Mouse (Mus musculus) midbrain, embryonic 14.5 days (tissue): ENCODE results near the gene Sectm1b. TPM values are rescaled to one million over a fixed set of nuclear protein-coding genes. Genes with fewer than 3 reads are reported as not detected.
"Not testable (repeated sequence)": the region's sequence is repeated elsewhere in the genome, so short reads cannot be mapped to it uniquely, and the experiment has no call there.

ENCODE experiments used
- ATAC-seq: fragments of 200-750 bp; cut with Nextera tagmentation; 2 replicates; pipeline ENCODE4 v1.8.0; 2017; ENCODE audit warnings: moderate number of reproducible peaks, moderate library complexity; ENCODE audit not compliant: low FRiP score, low TSS enrichment
- DNase-seq: peaks from one replicate; pipeline ENCODE4 v3.0.0-alpha.2; 2015
- H3K27ac ChIP-seq: fragments of 300-500 bp; sonication (generic); replicated peaks from 2 replicates; pipeline ENCODE4 v1.5.1; 2014; ENCODE audit warnings: mild to moderate bottlenecking, low read depth, low read length, moderate library complexity
- H3K27me3 ChIP-seq: fragments of 300-500 bp; sonication (generic); 2 replicates; pipeline ENCODE4 v1.6.1; 2014; ENCODE audit warnings: low read length, control low read depth, mixed read lengths; ENCODE audit not compliant: control insufficient read depth, insufficient read depth
- H3K36me3 ChIP-seq: fragments of 300-500 bp; sonication (generic); 2 replicates; pipeline ENCODE4 v1.6.1; 2014; ENCODE audit warnings: low read length, control low read depth; ENCODE audit not compliant: control insufficient read depth, insufficient read depth
- H3K4me1 ChIP-seq: fragments of 300-500 bp; sonication (generic); 2 replicates; pipeline ENCODE4 v1.6.1; 2014; ENCODE audit warnings: mild to moderate bottlenecking, antibody characterized with exemption, low read length, control low read depth; ENCODE audit not compliant: control insufficient read depth, insufficient read depth
- H3K4me2 ChIP-seq: fragments of 300-500 bp; sonication (generic); 2 replicates; pipeline ENCODE4 v1.6.1; 2014; ENCODE audit warnings: mild to moderate bottlenecking, low read length, moderate library complexity
- H3K4me3 ChIP-seq: fragments of 300-500 bp; sonication (generic); replicated peaks from 2 replicates; pipeline ENCODE4 v1.5.1; 2014; ENCODE audit warnings: low read depth, low read length
- H3K9ac ChIP-seq: fragments of 300-500 bp; sonication (generic); replicated peaks from 2 replicates; pipeline ENCODE4 v1.6.1; 2014; ENCODE audit warnings: mild to moderate bottlenecking, low read length, moderate library complexity
- H3K9me3 ChIP-seq: fragments of 300-500 bp; sonication (generic); 2 replicates; pipeline ENCODE4 v1.6.1; 2016; ENCODE audit warnings: low read length, control low read depth, mixed read lengths; ENCODE audit not compliant: control insufficient read depth
- WGBS: fragments of 180-500 bp; shearing (Covaris S2); extraction: QIAGEN DNeasy Blood & Tissue Kit; methylation state at CpG from one replicate; pipeline ENCODE4 v1.1.7; 2014; 5-methylcytosine and 5-hydroxymethylcytosine counted together
- polyA plus RNA-seq: library from polyadenylated mRNA; unstranded; fragments of >200 nt; fragmentation: Nextera tagmentation; extraction: Ambion mirVana; gene quantifications from 2 replicates; pipeline ENCODE4 v1.2.1, GENCODE M21; 2014

Gene Sectm1b
- polyA plus RNA-seq, 1 experiment from 2014 or later, result not detected

DNA sequence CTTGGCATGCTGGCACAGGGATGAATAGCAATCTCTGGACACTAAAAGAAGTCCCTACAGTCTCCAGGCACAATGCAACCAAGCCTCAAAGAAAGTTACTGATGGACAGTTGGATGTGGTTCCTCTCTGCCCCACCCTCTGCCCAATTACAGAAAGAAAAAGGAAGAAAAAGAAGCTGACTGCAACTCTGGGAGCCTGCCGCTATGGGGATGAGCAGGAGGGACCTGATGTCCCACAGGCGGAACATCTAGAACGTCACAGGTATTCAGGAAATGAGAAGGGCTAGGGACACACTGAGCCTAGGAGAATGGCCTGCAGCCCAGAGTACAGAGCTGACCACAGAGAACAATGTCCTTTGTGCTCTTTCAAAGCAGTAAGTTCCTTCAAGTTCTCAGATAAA, 18.9 kb upstream of the Sectm1b start:
- no peak for ATAC-seq
- Histone ChIP-seq H3K4me3 (no peak overlapping the region), H3K4me2 (no peak overlapping the region), H3K27ac (no peak overlapping the region), H3K9me3 (no peaks in the 10 kb centered on the region), H3K27me3 (no peaks in the 10 kb centered on the region), H3K9ac (no peak overlapping the region), H3K36me3 (no peaks in the 10 kb centered on the region), H3K4me1 (no peaks in the 10 kb centered on the region)
- DNase-seq, result no peak
- WGBS, result 89% methylated on average over 3 of the region's 3 CpGs

DNA sequence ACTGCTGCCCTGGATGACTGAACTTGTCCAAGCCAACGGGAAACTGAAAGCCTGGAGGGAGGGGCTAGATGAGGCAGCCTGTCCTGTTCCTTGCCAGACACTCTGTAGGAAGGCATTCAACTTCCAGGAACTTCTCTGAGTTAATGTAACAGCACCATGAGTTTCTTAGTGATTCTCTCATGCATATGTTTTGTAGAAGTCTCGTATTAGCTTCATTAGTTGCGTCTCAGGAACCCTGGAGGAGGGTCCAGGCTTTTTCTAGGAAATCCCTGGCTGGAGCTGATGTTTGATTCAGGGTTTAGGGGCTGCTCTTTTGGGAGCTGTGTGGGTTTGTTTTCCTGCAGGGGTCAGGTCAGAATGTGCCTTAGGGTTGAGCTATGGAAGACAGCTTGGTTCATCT, 17.8 kb upstream of the Sectm1b start, which contains the start of gene Sectm1a:
Sectm1a (minus strand) TSS at position 101 of the 400 bp plus-strand sequence.
- Histone ChIP-seq H3K27ac (no peak within 1 kb of the TSS), H3K4me1 (no peaks in the 10 kb centered on the region), H3K9me3 (no peaks in the 10 kb centered on the region), H3K27me3 (no peaks in the 10 kb centered on the region), H3K4me3 (no peak within 1 kb of the TSS), H3K36me3 (no peaks in the 10 kb centered on the region), H3K9ac (no peak within 1 kb of the TSS), H3K4me2 (no peak within 1 kb of the TSS)
- ATAC-seq, result no peak
- no peak for DNase-seq
- 73% methylated on average over 3 of the region's 3 CpGs for WGBS

DNA sequence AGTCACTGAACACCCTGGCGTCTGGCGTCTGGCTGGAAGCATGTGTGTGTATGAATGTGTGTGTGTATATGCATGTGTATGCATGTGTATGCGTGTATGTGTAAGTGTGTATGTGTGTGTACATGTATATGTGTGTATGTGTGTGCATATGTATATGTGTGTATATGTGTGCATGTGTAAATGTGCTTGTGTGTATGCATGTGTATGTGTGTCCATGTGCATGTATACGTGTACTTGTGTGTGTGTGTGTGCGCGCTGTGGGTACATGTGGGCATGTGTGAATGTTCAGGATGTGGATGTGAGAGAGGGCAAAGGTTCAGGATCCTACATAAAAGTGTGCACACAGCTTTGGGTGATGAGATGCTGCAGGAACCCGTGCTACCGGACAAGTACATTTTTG, 17.0 kb upstream of the Sectm1b start:
- Histone ChIP-seq H3K9me3 (no peaks in the 10 kb centered on the region), H3K4me3 (no peak overlapping the region), H3K27ac (no peak overlapping the region), H3K4me1 (no peaks in the 10 kb centered on the region), H3K9ac (no peak overlapping the region), H3K4me2 (no peak overlapping the region), H3K36me3 (no peaks in the 10 kb centered on the region), H3K27me3 (no peaks in the 10 kb centered on the region)
- no peak for ATAC-seq
- no peak for DNase-seq
- 95% methylated on average over 8 of the region's 8 CpGs for WGBS

DNA sequence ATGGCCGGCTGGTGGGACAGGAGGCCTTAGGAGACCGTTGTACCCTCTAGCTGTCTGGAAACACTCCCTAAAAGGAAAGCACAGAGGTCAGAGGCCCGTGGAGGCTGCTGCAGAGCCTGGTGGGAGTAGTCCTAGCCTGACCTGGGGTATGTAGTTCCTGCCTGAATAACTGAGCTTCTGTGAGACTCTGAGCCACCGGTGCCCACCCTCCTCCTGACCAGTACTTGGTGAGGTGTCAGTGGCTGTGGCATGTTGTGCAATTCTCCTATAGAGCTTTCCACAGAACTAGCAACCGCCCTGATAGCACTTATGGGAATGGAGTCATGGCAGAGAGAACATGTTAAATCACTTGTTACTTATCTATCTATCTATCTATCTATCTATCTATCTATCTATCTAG, 12.3 kb upstream of the Sectm1b start:
- Histone ChIP-seq H3K4me3 (no peak overlapping the region), H3K27ac (no peak overlapping the region), H3K4me1 (no peaks in the 10 kb centered on the region), H3K9ac (no peak overlapping the region), H3K4me2 (no peak overlapping the region), H3K27me3 (no peaks in the 10 kb centered on the region), H3K36me3 (no peaks in the 10 kb centered on the region), H3K9me3 (no peaks in the 10 kb centered on the region)
- DNase-seq (no peak), ATAC-seq (no peak)
- WGBS, result 83% methylated on average over 5 of the region's 5 CpGs

DNA sequence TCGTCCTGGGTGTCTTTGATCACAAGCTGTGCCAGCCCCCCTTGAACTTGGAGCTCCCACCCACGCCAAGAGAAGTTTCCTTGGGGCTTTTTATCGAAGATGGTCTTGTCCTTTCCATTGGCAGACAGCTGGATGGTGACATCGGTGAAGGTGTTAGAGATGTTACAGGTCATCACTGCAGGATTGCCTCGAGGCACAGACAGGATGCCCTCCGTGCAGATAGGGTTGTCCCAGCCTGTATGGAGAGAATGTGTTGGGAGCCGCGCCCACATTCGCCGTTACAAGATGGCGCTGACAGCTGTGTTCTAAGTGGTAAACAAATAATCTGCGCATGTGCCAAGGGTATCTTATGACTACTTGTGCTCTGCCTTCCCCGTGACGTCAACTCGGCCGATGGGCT, 6.3 kb upstream of the Sectm1b start:
- H3K9ac ChIP-seq, H3K36me3 ChIP-seq, H3K27me3 ChIP-seq, DNase-seq, H3K4me2 ChIP-seq, ATAC-seq, H3K27ac ChIP-seq, H3K9me3 ChIP-seq, H3K4me3 ChIP-seq, H3K4me1 ChIP-seq: not testable (repeated sequence)
- WGBS, result 92% methylated on average over 12 of the region's 16 CpGs

DNA sequence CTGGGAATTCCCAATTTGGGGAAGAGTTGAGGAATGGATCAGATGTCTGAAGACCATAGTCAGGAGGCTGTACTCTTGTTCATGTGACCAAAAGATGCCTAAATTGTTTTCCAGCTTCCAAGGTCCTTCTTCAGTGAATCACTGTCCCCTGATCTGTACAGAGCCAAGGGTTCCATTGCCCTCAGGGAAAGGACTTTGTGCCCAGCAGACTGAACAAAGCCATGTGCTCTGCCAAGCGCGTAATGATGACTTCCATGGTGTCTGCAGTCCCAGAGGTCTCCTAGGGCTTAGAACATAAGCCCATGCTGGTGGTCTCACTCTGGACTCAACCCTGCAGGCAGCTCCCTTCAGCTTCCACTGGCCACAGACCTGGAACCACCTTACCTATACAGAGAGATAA, 4.5 kb upstream of the Sectm1b start:
- no peaks in the 10 kb centered on the region for H3K36me3 ChIP-seq
- no peaks in the 10 kb centered on the region for H3K9me3 ChIP-seq
- no peak overlapping the region for H3K9ac ChIP-seq
- no peak overlapping the region for H3K4me2 ChIP-seq
- no peak overlapping the region for H3K4me3 ChIP-seq
- H3K4me1 ChIP-seq, result no peaks in the 10 kb centered on the region
- H3K27me3 ChIP-seq, result no peaks in the 10 kb centered on the region
- no peak overlapping the region for H3K27ac ChIP-seq
- WGBS, result 92% methylated on average over 2 of the region's 2 CpGs
- DNase-seq, result no peak
- no peak for ATAC-seq

DNA sequence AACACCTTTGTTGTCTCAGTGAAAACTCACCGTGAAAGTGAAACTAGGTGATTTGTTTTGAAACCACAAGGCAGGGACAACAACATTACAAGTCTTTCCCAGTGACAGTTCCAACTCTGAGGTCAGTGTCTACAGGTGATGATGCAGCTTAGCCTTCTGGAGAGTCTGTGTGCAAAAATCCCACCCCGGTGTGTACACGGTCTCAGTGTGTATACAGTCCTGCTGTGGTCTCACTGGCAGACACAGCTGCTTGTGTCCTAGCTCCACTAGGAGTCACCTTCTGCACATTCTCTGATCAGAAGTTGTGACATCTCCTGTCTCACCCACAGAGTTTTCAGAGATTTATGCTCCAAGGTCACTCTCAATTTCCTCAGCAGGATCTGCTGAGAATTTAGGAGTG, 828 bp upstream of the Sectm1b start:
- no peak overlapping the region for H3K4me3 ChIP-seq
- H3K9ac ChIP-seq, result no peak overlapping the region
- no peak for DNase-seq
- no peaks in the 10 kb centered on the region for H3K27me3 ChIP-seq
- H3K4me2 ChIP-seq, result no peak overlapping the region
- WGBS, result 86% methylated on average over 3 of the region's 3 CpGs
- no peak overlapping the region for H3K27ac ChIP-seq
- no peaks in the 10 kb centered on the region for H3K4me1 ChIP-seq
- ATAC-seq, result no peak
- H3K36me3 ChIP-seq, result no peaks in the 10 kb centered on the region
- H3K9me3 ChIP-seq, result no peaks in the 10 kb centered on the region

DNA sequence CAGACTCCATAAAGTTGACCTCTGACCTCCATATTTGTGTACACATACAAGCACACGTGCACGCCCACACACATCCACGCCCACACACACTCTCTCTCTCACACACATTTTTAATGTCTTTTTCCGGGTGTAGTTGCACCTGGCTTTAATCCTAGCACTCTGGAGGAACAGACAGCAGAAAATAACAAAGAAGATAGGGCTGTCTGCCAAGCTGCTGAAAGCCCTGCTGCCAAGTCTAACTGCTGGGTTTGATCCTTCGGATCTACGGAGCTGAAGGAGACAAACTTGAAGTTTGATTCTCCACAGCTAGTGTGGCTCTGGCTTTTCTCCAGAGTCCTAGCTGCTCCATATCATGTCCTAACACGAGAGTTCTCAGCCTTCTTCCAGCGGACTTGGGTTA, 1.8 kb downstream of the Sectm1b start:
- DNase-seq, result no peak
- 79% methylated on average over 8 of the region's 8 CpGs for WGBS
- H3K4me1 ChIP-seq, result no peaks in the 10 kb centered on the region

DNA sequence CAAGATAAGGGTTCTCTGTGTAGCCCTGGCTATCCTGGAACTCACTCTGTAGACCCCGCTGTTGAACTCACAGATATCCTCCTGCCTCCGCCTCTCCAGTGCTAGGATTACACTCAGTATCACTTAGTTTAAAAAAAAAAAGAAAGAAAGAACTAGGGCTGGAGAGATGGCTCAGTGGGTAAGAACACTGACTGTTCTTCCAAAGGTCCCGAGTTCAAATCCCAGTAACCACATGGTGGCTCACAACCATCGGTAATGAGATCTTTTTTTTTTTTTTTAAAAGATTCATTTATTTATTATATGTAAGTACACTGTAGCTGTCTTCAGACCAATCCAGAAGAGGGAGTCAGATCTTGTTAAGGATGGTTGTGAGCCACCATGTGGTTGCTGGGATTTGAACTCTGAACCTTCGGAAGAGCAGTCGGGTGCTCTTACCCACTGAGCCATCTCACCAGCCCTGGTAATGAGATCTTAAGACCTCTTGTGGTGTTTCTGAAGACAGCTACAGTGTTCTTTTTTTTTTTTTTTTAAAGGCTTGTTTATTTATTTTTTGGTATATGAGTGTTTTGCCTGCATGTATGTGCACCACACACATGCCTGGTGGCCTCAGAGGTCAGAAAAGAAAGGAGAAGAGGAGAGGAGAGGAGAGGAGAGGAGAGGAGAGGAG, 2.8 kb downstream of the Sectm1b start:
- 94% methylated on average over 6 of the region's 6 CpGs for WGBS
- H3K36me3 ChIP-seq, result not testable (repeated sequence)

More for the DNA sequence above, 1.8 kb downstream of the Sectm1b start:
- no peak overlapping the region for H3K4me3 ChIP-seq
- H3K4me2 ChIP-seq, result no peak overlapping the region
- no peaks in the 10 kb centered on the region for H3K36me3 ChIP-seq
- no peaks in the 10 kb centered on the region for H3K9me3 ChIP-seq
- no peak overlapping the region for H3K9ac ChIP-seq
- H3K27ac ChIP-seq, result no peak overlapping the region
- ATAC-seq, result no peak
- H3K27me3 ChIP-seq, result no peaks in the 10 kb centered on the region

More for the DNA sequence above, 2.8 kb downstream of the Sectm1b start:
- not testable (repeated sequence) for DNase-seq, H3K4me3 ChIP-seq, H3K27me3 ChIP-seq, H3K9me3 ChIP-seq, ATAC-seq, H3K4me1 ChIP-seq, H3K4me2 ChIP-seq, H3K27ac ChIP-seq, H3K9ac ChIP-seq
